Mouse (Mus musculus) cerebellum, postnatal 25 days (tissue): ENCODE measurements at regions not wholly inside any gene's neighbourhood (a gene's known extent, or its start where the extent isn't known, plus 50 kb on each side); places are given as distances from the start of the nearest gene placed in this dataset.
"Not testable (repeated sequence)": the region's sequence is repeated elsewhere in the genome, so short reads cannot be mapped to it uniquely, and the experiment has no call there.

ENCODE experiments used
- DNase-seq, 2 experiments: peaks; one replicate each; pipeline ENCODE4 v3.0.0; 2021; ENCODE audit warnings: mixed read lengths in 2 of 2

GRCm38 (mm10) chr11:26683850-26684249 is 90.1 kb upstream of the Vrk2 start:
- DNase-seq = no peak

DNA sequence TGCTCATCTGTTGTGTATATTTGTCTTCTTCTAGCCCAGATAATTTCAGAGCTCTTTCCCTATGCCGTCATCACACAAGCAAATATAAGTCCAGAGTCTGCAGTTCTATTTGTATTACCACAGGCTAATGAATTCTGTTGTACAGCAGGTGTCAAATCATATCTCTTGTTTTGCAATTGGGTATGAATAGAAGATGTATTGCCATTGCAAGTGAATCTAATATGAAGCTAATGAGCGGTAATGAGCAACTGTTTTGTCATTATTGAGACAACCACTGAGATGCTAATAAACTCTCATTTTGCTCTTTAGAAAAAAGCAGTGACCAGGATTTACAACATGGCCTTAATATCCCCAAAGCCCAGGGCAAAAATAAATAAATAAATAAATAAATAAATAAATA is 73.5 kb upstream of the Vrk2 start:
- DNase-seq = no peak

DNA sequence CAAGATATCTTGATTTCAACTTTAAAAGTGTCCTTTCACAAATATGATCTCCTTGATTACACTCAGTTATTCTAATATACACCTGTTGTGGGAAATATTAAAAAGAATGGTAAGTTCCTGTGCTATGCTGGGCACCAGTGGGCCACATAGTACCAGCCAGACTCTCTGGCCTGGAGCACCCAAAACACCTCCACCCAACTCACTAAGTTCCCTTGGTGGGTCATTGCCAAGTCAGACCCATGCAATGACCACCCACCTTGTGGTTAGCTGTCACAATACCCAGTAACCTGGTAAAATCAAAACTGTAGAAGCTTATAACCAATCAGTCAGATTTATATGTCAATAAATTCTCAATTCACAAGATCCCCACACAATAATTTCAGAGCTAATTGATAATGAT is 67.1 kb upstream of the Vrk2 start:
- DNase-seq = no peak

- not testable (repeated sequence) for DNase-seq
Observed at GRCm38 (mm10) chr11:26649165-26649564, 55.4 kb upstream of the Vrk2 start.
